Mouse (Mus musculus) kidney, embryonic 15.5 days (tissue): ENCODE measurements around the gene Amtn. TPM values are rescaled to one million over a fixed set of nuclear protein-coding genes. Genes with fewer than 3 reads are reported as not detected.
"Not testable (repeated sequence)": the region's sequence is repeated elsewhere in the genome, so short reads cannot be mapped to it uniquely, and the experiment has no call there.

Experiments
- ATAC-seq: fragments of 200-750 bp; cut with Nextera tagmentation; replicated peaks from 2 replicates; pipeline ENCODE4 v1.8.0; 2017; ENCODE audit warnings: moderate TSS enrichment; ENCODE audit not compliant: low FRiP score
- H3K27ac ChIP-seq: fragments of 300-500 bp; sonication (generic); 2 replicates; pipeline ENCODE4 v1.5.1; 2015; ENCODE audit warnings: mild to moderate bottlenecking, inconsistent platforms
- H3K27me3 ChIP-seq: fragments of 300-500 bp; sonication (generic); 2 replicates; pipeline ENCODE4 v1.6.1; 2015; ENCODE audit warnings: inconsistent platforms
- H3K36me3 ChIP-seq: fragments of 300-500 bp; sonication (generic); 2 replicates; pipeline ENCODE4 v1.6.1; 2015; ENCODE audit warnings: inconsistent platforms
- H3K4me1 ChIP-seq: fragments of 300-500 bp; sonication (generic); 2 replicates; pipeline ENCODE4 v1.6.1; 2015; ENCODE audit warnings: inconsistent platforms
- H3K4me2 ChIP-seq: fragments of 300-500 bp; sonication (generic); 2 replicates; pipeline ENCODE4 v1.6.1; 2015; ENCODE audit warnings: moderate library complexity, mild to moderate bottlenecking, inconsistent platforms
- H3K4me3 ChIP-seq: fragments of 300-500 bp; sonication (generic); replicated peaks from 2 replicates; pipeline ENCODE4 v1.5.1; 2015; ENCODE audit warnings: mild to moderate bottlenecking, inconsistent platforms
- H3K9ac ChIP-seq: fragments of 300-500 bp; sonication (generic); 2 replicates; pipeline ENCODE4 v1.6.1; 2015; ENCODE audit warnings: mild to moderate bottlenecking, inconsistent platforms
- H3K9me3 ChIP-seq: fragments of 300-500 bp; sonication (generic); replicated peaks from 2 replicates; pipeline ENCODE4 v1.6.1; 2016; ENCODE audit warnings: inconsistent platforms
- WGBS: fragments of 180-500 bp; shearing (Covaris S2); methylation state at CpG from one replicate; pipeline ENCODE4 v1.1.7; 2015; ENCODE audit warnings: mixed read lengths; 5-methylcytosine and 5-hydroxymethylcytosine counted together
- polyA plus RNA-seq: library from polyadenylated mRNA; unstranded; fragments of >200 nt; fragmentation: Nextera tagmentation; extraction: Ambion mirVana; gene quantifications from 2 replicates; pipeline ENCODE4 v1.2.1, GENCODE M21; 2015

The Amtn gene
- polyA plus RNA-seq = not detected in 2 replicates

- no peaks in the 10 kb centered on the region for H3K27me3 ChIP-seq
- no peak within 1 kb of the TSS for H3K27ac ChIP-seq
- no peak within 1 kb of the TSS for H3K9ac ChIP-seq
- ATAC-seq = no peak
- no peaks in the 10 kb centered on the region for H3K36me3 ChIP-seq
- H3K9me3 ChIP-seq = no peaks in the 10 kb centered on the region
- H3K4me2 ChIP-seq = no peak within 1 kb of the TSS
- H3K4me1 ChIP-seq = no peaks in the 10 kb centered on the region
- 81% methylated on average over 4 of the region's 4 CpGs for WGBS
- no peak within 1 kb of the TSS for H3K4me3 ChIP-seq
Measured at GRCm38 (mm10) chr5:88375808-88376207, at the start of gene Amtn. Gene Amtn, plus strand, starts transcription at chr5:88376108.

DNA sequence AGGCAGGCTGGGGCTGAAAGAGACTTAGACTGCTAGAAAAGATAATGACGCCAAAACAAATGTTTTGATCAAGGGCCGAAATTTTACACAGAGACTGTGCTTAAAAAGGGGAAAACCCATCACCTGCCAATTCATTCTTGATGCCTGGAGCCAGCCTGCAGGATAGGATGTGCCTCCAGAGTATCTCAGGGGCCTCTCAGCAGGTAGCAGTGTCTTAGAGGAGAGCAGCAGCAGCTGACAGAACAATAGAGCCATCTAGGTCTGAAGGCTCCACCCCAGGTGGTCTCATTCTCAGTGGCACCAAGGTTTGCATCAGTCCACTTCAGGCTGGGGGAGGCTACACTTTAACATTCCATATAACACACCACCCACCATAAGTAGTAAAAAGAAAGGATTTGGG lies 27.4 kb upstream of the Amtn start:
- WGBS = 52% methylated on average over 2 of the region's 2 CpGs
- H3K36me3 ChIP-seq, H3K4me1 ChIP-seq, H3K27me3 ChIP-seq, H3K9me3 ChIP-seq, H3K4me3 ChIP-seq, ATAC-seq, H3K4me2 ChIP-seq, H3K9ac ChIP-seq, H3K27ac ChIP-seq: not testable (repeated sequence)

- Histone ChIP-seq H3K4me3 (no peak overlapping the region), H3K9ac (no peak overlapping the region), H3K27me3 (no peaks in the 10 kb centered on the region), H3K27ac (no peak overlapping the region), H3K4me2 (no peak overlapping the region), H3K9me3 (no peaks in the 10 kb centered on the region), H3K36me3 (no peaks in the 10 kb centered on the region), H3K4me1 (no peaks in the 10 kb centered on the region)
- 4% methylated on average over 5 of the region's 5 CpGs for WGBS
- ATAC-seq = no peak
Measured at GRCm38 (mm10) chr5:88364768-88365167, 11.1 kb upstream of the Amtn start.

GRCm38 (mm10) chr5:88366886-88367285 lies 9.0 kb upstream of the Amtn start:
- Histone ChIP-seq H3K9me3 (no peaks in the 10 kb centered on the region), H3K4me2 (no peak overlapping the region), H3K4me1 (no peaks in the 10 kb centered on the region), H3K36me3 (no peaks in the 10 kb centered on the region), H3K27ac (no peak overlapping the region), H3K9ac (no peak overlapping the region), H3K4me3 (no peak overlapping the region), H3K27me3 (no peaks in the 10 kb centered on the region)
- no peak for ATAC-seq
- WGBS = 78% methylated on average over 1 of the region's 1 CpGs

DNA sequence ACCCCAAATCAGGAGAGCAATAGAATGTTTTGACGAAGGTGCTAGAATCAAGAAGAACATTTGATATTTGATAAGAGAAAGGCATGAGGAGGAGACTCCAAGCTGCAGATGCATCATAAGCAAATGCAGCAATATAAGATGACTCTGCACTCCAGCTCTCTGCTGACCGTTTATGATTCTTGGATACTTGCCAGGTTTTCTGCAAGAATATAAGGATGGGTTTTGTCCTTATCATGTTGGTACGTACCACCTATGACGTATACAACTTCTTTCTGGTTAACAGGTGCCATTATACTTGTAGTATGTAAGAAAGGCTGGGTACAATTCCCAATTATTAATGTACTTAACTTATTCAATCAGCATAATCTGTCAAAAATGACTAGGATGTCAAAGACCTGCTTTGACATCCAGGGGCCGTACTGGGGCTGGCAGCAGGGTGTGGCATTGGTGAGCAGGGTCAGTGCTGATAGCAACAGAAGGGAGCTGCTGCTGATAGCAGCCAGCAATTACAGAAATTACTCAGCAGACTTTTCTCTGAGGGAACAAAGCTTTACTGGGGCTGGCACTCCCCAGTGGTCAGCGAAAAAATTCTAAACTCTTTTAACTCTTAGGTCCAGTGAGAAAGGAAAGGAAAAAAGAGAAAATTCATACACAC lies 5.2 kb upstream of the Amtn start:
- H3K4me2 ChIP-seq = no peak overlapping the region
- WGBS = 71% methylated on average over 6 of the region's 6 CpGs
- H3K9ac ChIP-seq = no peak overlapping the region
- ATAC-seq = no peak
- H3K27ac ChIP-seq = no peak overlapping the region
- H3K9me3 ChIP-seq = no peaks in the 10 kb centered on the region
- no peaks in the 10 kb centered on the region for H3K27me3 ChIP-seq
- H3K4me1 ChIP-seq = no peaks in the 10 kb centered on the region
- no peak overlapping the region for H3K4me3 ChIP-seq
- no peaks in the 10 kb centered on the region for H3K36me3 ChIP-seq

DNA sequence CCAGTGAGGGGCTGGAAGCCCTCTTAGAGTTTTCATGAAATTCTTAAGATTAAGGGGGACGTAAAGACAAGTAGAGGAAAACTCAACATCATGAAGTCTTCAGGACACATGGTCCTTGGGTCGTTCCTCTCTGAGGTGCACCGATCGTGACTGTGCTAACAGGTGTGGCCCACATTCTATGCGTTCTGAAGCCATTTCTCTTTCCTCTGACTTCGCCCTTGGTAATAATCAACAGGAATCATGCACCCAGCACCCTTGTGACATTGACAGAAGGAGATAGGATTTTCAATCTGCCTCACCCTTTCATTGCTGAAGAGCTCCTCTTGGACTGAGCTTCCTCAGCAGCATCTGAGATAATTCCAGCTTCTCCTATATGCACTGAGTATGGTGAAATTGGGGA lies 3.3 kb upstream of the Amtn start:
- no peak overlapping the region for H3K9ac ChIP-seq
- WGBS = 69% methylated on average over 6 of the region's 6 CpGs

GRCm38 (mm10) chr5:88391960-88392359 lies 16.1 kb downstream of the Amtn start:
- H3K4me3 ChIP-seq, H3K4me2 ChIP-seq, H3K36me3 ChIP-seq, H3K9ac ChIP-seq, H3K9me3 ChIP-seq, H3K27ac ChIP-seq, ATAC-seq, H3K4me1 ChIP-seq, H3K27me3 ChIP-seq: not testable (repeated sequence)
- 83% methylated on average over 2 of the region's 2 CpGs for WGBS

More for the DNA sequence above, 3.3 kb upstream of the Amtn start:
- no peak overlapping the region for H3K4me3 ChIP-seq
- H3K27me3 ChIP-seq = no peaks in the 10 kb centered on the region
- no peak for ATAC-seq
- no peaks in the 10 kb centered on the region for H3K9me3 ChIP-seq
- H3K27ac ChIP-seq = no peak overlapping the region
- H3K4me1 ChIP-seq = no peaks in the 10 kb centered on the region
- H3K4me2 ChIP-seq = no peak overlapping the region
- H3K36me3 ChIP-seq = no peaks in the 10 kb centered on the region

GRCm38 (mm10) chr5:88398581-88398980 lies 22.7 kb downstream of the Amtn start:
- peak; percentile 36 for ATAC-seq
- Histone ChIP-seq H3K9ac (no peak overlapping the region), H3K9me3 (no peaks in the 10 kb centered on the region), H3K4me1 (no peaks in the 10 kb centered on the region), H3K27ac (no peak overlapping the region), H3K36me3 (no peaks in the 10 kb centered on the region), H3K4me3 (no peak overlapping the region), H3K4me2 (no peak overlapping the region), H3K27me3 (no peaks in the 10 kb centered on the region)
- whole genome bisulfite sequencing = 68% methylated on average over 5 of the region's 5 CpGs

- H3K9me3 ChIP-seq = no peaks in the 10 kb centered on the region
- ATAC-seq = no peak
- no peak overlapping the region for H3K4me2 ChIP-seq
- H3K4me1 ChIP-seq = no peaks in the 10 kb centered on the region
- H3K9ac ChIP-seq = no peak overlapping the region
- H3K4me3 ChIP-seq = no peak overlapping the region
- no peaks in the 10 kb centered on the region for H3K36me3 ChIP-seq
- H3K27ac ChIP-seq = no peak overlapping the region
- WGBS = 7% methylated on average over 6 of the region's 6 CpGs
- no peaks in the 10 kb centered on the region for H3K27me3 ChIP-seq
Measured at GRCm38 (mm10) chr5:88399849-88400248, 23.9 kb downstream of the Amtn start.

- no peak for ATAC-seq
- Histone ChIP-seq H3K9ac (no peak overlapping the region), H3K4me3 (no peak overlapping the region), H3K27ac (no peak overlapping the region), H3K9me3 (no peaks in the 10 kb centered on the region), H3K4me2 (no peak overlapping the region), H3K27me3 (no peaks in the 10 kb centered on the region), H3K4me1 (no peaks in the 10 kb centered on the region), H3K36me3 (no peaks in the 10 kb centered on the region)
- WGBS = 87% methylated on average over 3 of the region's 3 CpGs
Measured at GRCm38 (mm10) chr5:88401464-88401863, 25.6 kb downstream of the Amtn start.

GRCm38 (mm10) chr5:88420319-88421065 lies 44.6 kb downstream of the Amtn start:
- no peak for ATAC-seq
- no peaks in the 10 kb centered on the region for H3K27me3 ChIP-seq
- H3K9ac ChIP-seq = no peak overlapping the region
- H3K4me3 ChIP-seq = no peak overlapping the region
- H3K36me3 ChIP-seq = no peaks in the 10 kb centered on the region
- 85% methylated on average over 8 of the region's 8 CpGs for WGBS
- H3K27ac ChIP-seq = no peak overlapping the region
- no peaks in the 10 kb centered on the region for H3K9me3 ChIP-seq
- H3K4me1 ChIP-seq = no peaks in the 10 kb centered on the region
- no peak overlapping the region for H3K4me2 ChIP-seq

DNA sequence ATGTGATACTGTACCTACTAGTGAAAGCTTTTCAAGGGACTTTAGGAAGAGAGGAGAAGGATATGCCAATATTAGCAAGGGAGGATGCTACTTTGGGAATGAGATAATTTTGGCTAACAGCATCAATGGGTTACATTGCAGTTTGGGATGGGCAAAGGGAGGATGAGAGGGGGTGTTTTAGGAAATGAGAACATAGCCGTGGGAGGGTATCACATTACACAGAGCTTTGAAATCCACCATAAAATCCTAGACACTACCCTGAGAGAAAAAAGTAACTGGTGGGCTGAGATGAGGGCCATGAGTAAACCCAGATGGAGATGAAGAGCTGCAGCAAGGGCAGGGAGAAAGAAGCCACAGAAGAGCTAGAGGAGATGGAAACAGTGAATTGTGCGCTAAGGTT lies 49.0 kb downstream of the Amtn start:
- not testable (repeated sequence) for H3K27me3 ChIP-seq, H3K4me1 ChIP-seq, H3K27ac ChIP-seq, H3K36me3 ChIP-seq, H3K9ac ChIP-seq, H3K4me3 ChIP-seq, H3K9me3 ChIP-seq, H3K4me2 ChIP-seq
- ATAC-seq = peak; percentile 77; the same call in 1 of the 2 replicates
- WGBS = 42% methylated on average over 2 of the region's 2 CpGs
